Mouse (Mus musculus) liver, embryonic 14.5 days (tissue): ENCODE results near the gene D7Ertd443e. TPM values are rescaled to one million over a fixed set of nuclear protein-coding genes. Genes with fewer than 3 reads are reported as not detected.

Source experiments
- ATAC-seq: fragments of 200-750 bp; cut with Nextera tagmentation; 2 replicates; pipeline ENCODE4 v1.8.0; 2017; ENCODE audit warnings: moderate number of reproducible peaks, mild to moderate bottlenecking, moderate library complexity; ENCODE audit not compliant: insufficient read depth
- DNase-seq, 3 experiments: peaks; one replicate each; pipeline ENCODE4 v3.0.0-alpha.2; 2012 to 2013; ENCODE audit warnings: low read depth in 3 of 3, low spot score in 3 of 3
- H3K27ac ChIP-seq: fragments of 300-500 bp; sonication (generic); 2 replicates; pipeline ENCODE4 v1.5.1; 2014; ENCODE audit warnings: moderate library complexity, mild to moderate bottlenecking, control low read depth, inconsistent platforms
- H3K27me3 ChIP-seq: fragments of 300-500 bp; sonication (generic); 2 replicates; pipeline ENCODE4 v1.6.1; 2014; ENCODE audit warnings: mild to moderate bottlenecking, low read length, moderate library complexity; ENCODE audit not compliant: control insufficient read depth, insufficient read depth
- H3K36me3 ChIP-seq: fragments of 300-500 bp; sonication (generic); replicated peaks from 2 replicates; pipeline ENCODE4 v1.6.1; 2014; ENCODE audit warnings: low read depth; ENCODE audit not compliant: control insufficient read depth, insufficient read depth
- H3K4me1 ChIP-seq, 2 experiments: fragments of 200-500 bp in 1 of 2; fragments of 300-500 bp in 1 of 2; sonication (generic) in 1 of 2; replicated peaks; 2 replicates each; pipeline ENCODE4 v1.6.1; 2012 to 2014; ENCODE audit warnings: antibody characterized with exemption in 1 of 2, inconsistent platforms in 1 of 2, low read length in 1 of 2; ENCODE audit not compliant: control insufficient read depth in 2 of 2, insufficient read depth in 2 of 2
- H3K4me2 ChIP-seq: fragments of 300-500 bp; sonication (generic); 2 replicates; pipeline ENCODE4 v1.6.1; 2014; ENCODE audit warnings: low read depth, mild to moderate bottlenecking, control low read depth, moderate library complexity
- H3K4me3 ChIP-seq, 2 experiments: fragments of 200-500 bp in 1 of 2; fragments of 300-500 bp in 1 of 2; sonication (generic) in 1 of 2; 2 replicates each; pipeline ENCODE4 v1.5.1; 2012 to 2014; ENCODE audit warnings: low read depth in 2 of 2, low read length in 2 of 2, mild to moderate bottlenecking in 2 of 2, control low read depth in 1 of 2, inconsistent platforms in 1 of 2, moderate library complexity in 1 of 2; ENCODE audit not compliant: insufficient read depth in 1 of 2
- H3K9ac ChIP-seq: fragments of 300-500 bp; sonication (generic); replicated peaks from 2 replicates; pipeline ENCODE4 v1.6.1; 2014; ENCODE audit warnings: mild to moderate bottlenecking, control low read depth, moderate library complexity
- H3K9me3 ChIP-seq: fragments of 300-500 bp; sonication (generic); 2 replicates; pipeline ENCODE4 v1.6.1; 2016; ENCODE audit warnings: low read length, mixed read lengths; ENCODE audit not compliant: control insufficient read depth
- CTCF ChIP-seq: IDR thresholded peaks from 2 replicates; pipeline ENCODE4 v1.5.1; 2016; ENCODE audit warnings: antibody characterized with exemption, low read depth, control low read depth
- EP300 ChIP-seq: IDR thresholded peaks from 2 replicates; pipeline ENCODE4 v1.6.1; 2016; ENCODE audit warnings: antibody characterized with exemption, low read depth
- WGBS: fragments of 180-500 bp; shearing (Covaris S2); extraction: QIAGEN DNeasy Blood & Tissue Kit; methylation state at CpG from one replicate; pipeline ENCODE4 v1.1.7; 2014; ENCODE audit not compliant: insufficient replicate concordance; 5-methylcytosine and 5-hydroxymethylcytosine counted together
- polyA plus RNA-seq, 2 experiments: library from polyadenylated mRNA; depleted of rRNA in 1 of 2; stranded (reverse) in 1 of 2; unstranded in 1 of 2; fragments of >200 nt; fragmentation: Nextera tagmentation in 1 of 2; extraction: Ambion mirVana in 1 of 2; gene quantifications; 2 replicates each; pipeline versions ENCODE4 v1.2.1 to v1.2.3; 2012 to 2014

The D7Ertd443e gene
- polyA plus RNA-seq, 2 experiments: 0.02 TPM; not detected in 1

DNA sequence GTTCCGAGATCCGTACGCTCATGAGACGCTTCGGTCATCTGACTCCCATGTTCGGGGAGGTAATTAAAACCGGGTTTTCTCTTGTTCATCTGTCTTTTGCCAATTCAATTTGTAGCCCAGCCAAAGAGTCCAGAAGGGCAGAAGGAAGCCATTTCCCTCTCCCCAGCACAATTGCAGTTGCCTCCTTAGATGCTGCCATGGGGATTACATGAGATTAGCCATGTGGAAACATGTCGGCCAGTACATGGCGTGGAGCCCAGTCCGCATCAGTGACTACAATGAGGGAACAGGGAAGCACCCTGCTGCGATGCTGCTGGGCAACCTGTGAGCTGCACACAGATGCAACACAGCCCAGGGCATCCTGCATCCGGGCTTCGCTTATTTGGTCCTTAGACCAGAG is 23.2 kb upstream of the D7Ertd443e start:
- Histone ChIP-seq H3K27me3 (no peaks in the 10 kb centered on the region), H3K9me3 (no peaks in the 10 kb centered on the region), H3K4me1 (no peaks in the 10 kb centered on the region), H3K4me2 (no peak overlapping the region), H3K4me3 (no peak overlapping the region), H3K27ac (no peak overlapping the region), H3K9ac (no peak overlapping the region), H3K36me3 (no peaks in the 10 kb centered on the region)
- ATAC-seq (no peak), DNase-seq (no peak)
- TF ChIP-seq CTCF (no peak), EP300 (no peak)
- 73% methylated on average over 13 of the region's 13 CpGs for WGBS

DNA sequence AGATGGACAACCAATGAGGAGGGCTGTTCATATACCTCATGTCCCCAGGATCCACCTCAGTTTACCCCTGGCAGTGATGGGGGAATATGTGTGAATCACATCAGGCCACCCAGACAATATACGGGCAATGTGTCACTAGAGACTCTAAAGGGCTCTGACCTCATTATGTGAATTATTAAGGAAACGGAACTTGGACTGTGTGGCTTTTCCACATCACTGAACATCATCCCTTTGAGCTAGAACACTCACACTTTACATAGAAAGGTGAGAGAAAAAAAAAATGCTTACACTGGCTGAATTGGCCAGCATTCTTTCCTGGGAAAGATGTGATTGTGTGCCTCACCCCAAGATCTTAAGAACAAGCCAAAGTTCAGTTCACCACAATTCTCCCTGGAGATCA is 15.3 kb upstream of the D7Ertd443e start:
- Histone ChIP-seq H3K4me3 (no peak overlapping the region), H3K4me2 (no peak overlapping the region), H3K9me3 (no peaks in the 10 kb centered on the region), H3K36me3 (no peaks in the 10 kb centered on the region), H3K27me3 (no peaks in the 10 kb centered on the region), H3K27ac (no peak overlapping the region), H3K4me1 (no peaks in the 10 kb centered on the region), H3K9ac (no peak overlapping the region)
- TF ChIP-seq CTCF (no peak), EP300 (no peak)
- ATAC-seq (no peak), DNase-seq (no peak)
- WGBS: 58% methylated on average over 2 of the region's 2 CpGs

DNA sequence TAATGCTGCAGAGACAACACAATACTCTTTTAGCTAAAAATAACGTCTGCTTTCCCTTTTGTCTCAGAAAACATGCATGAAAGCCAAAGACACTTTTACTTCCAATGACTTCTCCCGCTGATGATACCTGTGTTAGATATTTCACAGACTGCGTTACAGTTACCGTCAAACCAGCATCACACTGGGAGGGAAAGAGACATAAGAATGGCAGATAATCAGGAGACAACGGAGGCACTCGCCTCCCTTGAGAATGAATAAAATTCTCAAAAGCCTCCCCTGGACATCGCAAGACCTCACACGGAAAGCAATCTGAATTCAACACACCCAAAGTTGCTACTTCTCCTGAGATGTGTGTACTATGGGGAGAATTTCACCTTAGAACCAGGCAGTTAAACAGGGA is 11.3 kb upstream of the D7Ertd443e start:
- Histone ChIP-seq H3K27ac (no peak overlapping the region), H3K9ac (no peak overlapping the region), H3K4me3 (no peak overlapping the region), H3K4me1 (no peaks in the 10 kb centered on the region), H3K4me2 (no peak overlapping the region), H3K9me3 (no peaks in the 10 kb centered on the region), H3K27me3 (no peaks in the 10 kb centered on the region), H3K36me3 (no peaks in the 10 kb centered on the region)
- ATAC-seq (no peak), DNase-seq (no peak)
- WGBS: 58% methylated on average over 8 of the region's 8 CpGs
- no peak for TF ChIP-seq CTCF
- TF ChIP-seq EP300: no peak

DNA sequence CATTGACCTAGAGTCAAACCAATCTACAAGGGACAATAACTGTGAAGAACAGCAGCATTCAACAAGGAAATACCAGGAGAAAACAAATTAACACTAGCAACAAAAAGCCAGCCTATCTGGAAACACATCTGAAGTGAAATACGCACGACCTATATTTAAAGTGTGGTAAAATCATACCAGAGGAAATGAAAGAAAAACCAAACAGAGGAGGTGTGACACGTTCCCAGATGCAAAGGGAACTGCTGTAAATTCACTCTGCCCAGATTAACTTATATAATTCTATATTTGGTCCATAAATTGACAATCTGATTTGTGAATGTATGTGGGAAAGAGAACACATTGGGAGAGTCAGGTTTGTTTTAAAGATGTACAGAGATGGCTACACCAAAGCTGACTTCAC is 2.7 kb downstream of the D7Ertd443e start:
- Histone ChIP-seq H3K4me3 (no peak overlapping the region), H3K36me3 (no peaks in the 10 kb centered on the region), H3K9me3 (no peaks in the 10 kb centered on the region), H3K27me3 (no peaks in the 10 kb centered on the region), H3K9ac (no peak overlapping the region), H3K4me2 (no peak overlapping the region), H3K27ac (no peak overlapping the region), H3K4me1 (no peaks in the 10 kb centered on the region)
- whole genome bisulfite sequencing: 50% methylated on average over 3 of the region's 3 CpGs
- no peak for DNase-seq
- TF ChIP-seq EP300 (no peak), CTCF (no peak)
- ATAC-seq: no peak

DNA sequence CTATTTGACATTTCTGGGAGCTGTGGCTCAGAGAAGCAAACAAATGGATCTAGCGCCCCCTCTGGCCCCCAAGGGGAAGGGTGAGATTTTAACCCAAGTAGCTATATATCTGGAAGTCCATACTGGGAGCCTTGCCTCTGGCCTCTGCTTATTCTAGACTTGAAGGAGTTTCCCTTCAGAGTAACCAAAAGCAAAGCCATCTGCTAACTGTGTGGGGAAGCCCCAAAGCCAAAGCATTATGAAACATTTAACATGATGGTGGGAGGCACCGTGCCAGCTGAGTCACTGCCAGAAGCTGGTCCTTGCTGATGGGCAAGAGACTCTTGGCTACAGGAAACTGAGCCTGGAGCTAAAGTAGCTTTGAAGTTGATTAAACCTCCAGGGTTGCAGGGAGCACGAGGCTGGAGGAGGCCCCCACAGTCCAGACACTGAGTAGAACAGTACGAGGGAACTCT is 4.0 kb downstream of the D7Ertd443e start:
- TF ChIP-seq EP300 (no peak), CTCF (peak; percentile 17; the same call in 1 of the 2 replicates)
- Histone ChIP-seq H3K4me1 (no peaks in the 10 kb centered on the region), H3K27ac (no peak overlapping the region), H3K4me3 (no peak overlapping the region), H3K27me3 (no peaks in the 10 kb centered on the region), H3K9ac (no peak overlapping the region), H3K4me2 (no peak overlapping the region), H3K36me3 (no peaks in the 10 kb centered on the region), H3K9me3 (no peaks in the 10 kb centered on the region)
- DNase-seq: no peak
- 42% methylated on average over 4 of the region's 4 CpGs for WGBS
- ATAC-seq: no peak

DNA sequence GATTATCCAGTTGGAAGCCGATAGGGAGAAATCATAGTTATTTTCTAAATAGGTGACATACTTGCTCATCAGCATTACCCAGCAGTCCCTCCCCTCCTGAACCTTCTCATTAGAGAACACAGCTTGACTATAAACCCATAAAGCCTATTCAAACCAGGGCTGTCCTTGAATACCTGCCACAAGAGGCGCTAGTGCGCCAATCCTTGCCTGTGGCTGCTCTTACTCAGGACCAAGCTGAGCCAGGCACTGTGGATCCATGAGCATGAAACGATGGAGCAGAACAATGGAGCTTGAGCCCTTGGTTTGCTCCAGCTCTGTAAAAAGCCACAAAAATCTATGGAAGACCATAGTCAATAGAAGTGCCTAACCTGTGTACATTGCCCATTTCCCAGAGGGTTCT is 7.2 kb downstream of the D7Ertd443e start:
- no peak for ATAC-seq
- DNase-seq: no peak
- peak; percentile 68 for TF ChIP-seq CTCF
- no peak for TF ChIP-seq EP300

More for the DNA sequence above, 7.2 kb downstream of the D7Ertd443e start:
- 37% methylated on average over 4 of the region's 4 CpGs for WGBS
- H3K9me3 ChIP-seq: no peaks in the 10 kb centered on the region
- H3K27me3 ChIP-seq: no peaks in the 10 kb centered on the region
- H3K4me2 ChIP-seq: no peak overlapping the region
- no peaks in the 10 kb centered on the region for H3K4me1 ChIP-seq
- H3K36me3 ChIP-seq: no peaks in the 10 kb centered on the region
- no peak overlapping the region for H3K4me3 ChIP-seq
- H3K9ac ChIP-seq: no peak overlapping the region
- H3K27ac ChIP-seq: no peak overlapping the region
